Mouse (Mus musculus): ENCODE data around the gene Kdm5b.

GRCm38 (mm10) chr1:134660163-134660562 lies 100.2 kb downstream of the Kdm5b start:
- no peak for TF ChIP-seq POLR2A (IDR thresholded peaks at IDR 0.05; ENCODE audit: insufficient read depth, low read depth, low read length)
- no peak for TF ChIP-seq CTCF (IDR thresholded peaks at IDR 0.05; ENCODE audit: insufficient read depth, low read depth, low read length)

Data from olfactory bulb, adult 2 months (tissue).